Mouse (Mus musculus) CH12.LX (cell line): ENCODE measurements around the gene Mmp10.

Experiments
- CHD2 ChIP-seq: IDR thresholded peaks from 2 replicates; pipeline ENCODE4 v1.6.1; 2011; ENCODE audit warnings: low read length, improper control_type of control experiment
- CTCF ChIP-seq, 2 experiments: IDR thresholded peaks in 1 of 2; conservative IDR thresholded peaks in 1 of 2; 2 replicates each; pipeline ENCODE4 v1.5.1; 2011 to 2012; ENCODE audit warnings: low read depth in 2 of 2, low read length in 2 of 2, improper control_type of control experiment in 1 of 2, inconsistent platforms in 1 of 2, mild to moderate bottlenecking in 1 of 2, moderate library complexity in 1 of 2
- ELF1 ChIP-seq: IDR thresholded peaks from 2 replicates; pipeline ENCODE4 v1.6.1; 2014; ENCODE audit warnings: low read depth, mild to moderate bottlenecking, inconsistent platforms, low read length, improper control_type of control experiment
- EP300 ChIP-seq: IDR thresholded peaks from 2 replicates; pipeline ENCODE4 v1.6.1; 2011; ENCODE audit warnings: low read length, improper control_type of control experiment
- NELFE ChIP-seq: IDR thresholded peaks from 2 replicates; pipeline ENCODE4 v1.6.1; 2011; ENCODE audit warnings: low read depth, low read length, improper control_type of control experiment
- POLR2A ChIP-seq: IDR thresholded peaks from 2 replicates; pipeline ENCODE4 v1.6.1; 2011; ENCODE audit warnings: low read depth, mild to moderate bottlenecking, improper control_type of control experiment, low read length
- RCOR1 ChIP-seq: conservative IDR thresholded peaks from 2 replicates; pipeline ENCODE4 v1.6.1; 2012; ENCODE audit warnings: low read depth, mild to moderate bottlenecking, inconsistent platforms, low read length, improper control_type of control experiment
- TCF12 ChIP-seq: IDR thresholded peaks from 2 replicates; pipeline ENCODE4 v1.6.1; 2014; ENCODE audit warnings: low read depth, mild to moderate bottlenecking, inconsistent platforms, low read length, improper control_type of control experiment
- USF1 ChIP-seq: IDR thresholded peaks from 2 replicates; pipeline ENCODE4 v1.6.1; 2014; ENCODE audit warnings: low read depth, mild to moderate bottlenecking, inconsistent platforms, low read length, improper control_type of control experiment
- USF2 ChIP-seq: conservative IDR thresholded peaks from 2 replicates; pipeline ENCODE4 v1.6.1; 2011; ENCODE audit warnings: low read depth, low read length, improper control_type of control experiment
- ZKSCAN1 ChIP-seq: IDR thresholded peaks from 2 replicates; pipeline ENCODE4 v1.6.1; 2012; ENCODE audit warnings: low read depth, inconsistent platforms, low read length, improper control_type of control experiment, borderline replicate concordance
- ZMIZ1 ChIP-seq: IDR thresholded peaks from 2 replicates; pipeline ENCODE4 v1.6.1; 2012; ENCODE audit warnings: low read depth, mild to moderate bottlenecking, inconsistent platforms, low read length, improper control_type of control experiment
- ZNF384 ChIP-seq: IDR thresholded peaks from 2 replicates; pipeline ENCODE4 v1.6.1; 2012; ENCODE audit warnings: low read depth, low read length, improper control_type of control experiment, inconsistent platforms

DNA sequence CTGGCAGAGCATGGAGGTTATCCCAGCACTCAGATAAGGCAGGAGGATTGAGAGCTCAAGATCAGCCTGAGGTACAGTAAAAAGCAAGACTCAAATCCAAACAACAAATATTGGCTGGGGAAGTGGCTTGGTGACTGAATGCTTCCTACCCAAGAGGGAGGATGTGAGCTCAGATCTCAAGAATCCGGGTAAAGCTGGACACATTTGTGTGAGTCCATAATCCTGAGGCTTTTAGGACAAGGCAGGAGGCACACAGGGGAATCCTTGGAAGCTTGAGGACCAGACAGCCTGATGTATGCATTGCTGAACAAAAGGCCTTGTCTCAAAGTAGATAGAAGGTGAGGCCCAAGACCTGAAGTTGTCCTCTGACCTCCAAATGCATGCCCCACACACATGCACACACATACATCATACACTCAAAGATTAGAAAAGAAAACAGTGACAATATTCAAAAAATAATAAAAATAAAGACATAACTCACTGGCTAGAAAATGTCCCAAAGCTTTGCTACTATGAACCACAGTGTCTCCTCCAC lies 42.8 kb downstream of the Mmp10 start:
- TF ChIP-seq ZNF384 (no peak), EP300 (no peak), ELF1 (no peak), CHD2 (no peak), CTCF (conservative IDR thresholded peaks at IDR 0.05 in 1 of 2, IDR thresholded peaks at IDR 0.05 in 1 of 2; ENCODE audit: low read depth in 2 of 2, low read length in 2 of 2) (no peak), ZMIZ1 (no peak), ZKSCAN1 (no peak), USF2 (no peak), USF1 (no peak), POLR2A (no peak), TCF12 (no peak), NELFE (no peak), RCOR1 (no peak)
